Mouse (Mus musculus) large intestine, adult 2 months (tissue): ENCODE results near the gene Prpf6. TPM values are rescaled to one million over a fixed set of nuclear protein-coding genes. Genes with fewer than 3 reads are reported as not detected.

Experiments used
- DNase-seq: peaks from one replicate; pipeline ENCODE4 v3.0.0-alpha.2; 2012; ENCODE audit warnings: low read depth, low spot score
- WGBS: fragments of 180-500 bp; shearing (Covaris S2); methylation state at CpG from one replicate; pipeline ENCODE4 v1.1.7; 2018; 5-methylcytosine and 5-hydroxymethylcytosine counted together
- polyA plus RNA-seq: library from polyadenylated mRNA; depleted of rRNA; stranded (reverse); fragments of >200 nt; gene quantifications from 2 replicates; pipeline ENCODE4 v1.2.3, GENCODE M21; 2012

Gene Prpf6
- polyA plus RNA-seq, 1 experiment: 12.2 TPM

GRCm38 (mm10) chr2:181578790-181579618, 12.7 kb upstream of the Prpf6 start:
- no peak for DNase-seq
- WGBS: 45% methylated on average over 5 of the region's 5 CpGs

- WGBS: 80% methylated on average over 1 of the region's 1 CpGs
- no peak for DNase-seq
Measured at GRCm38 (mm10) chr2:181579681-181580080, 12.0 kb upstream of the Prpf6 start.

- DNase-seq: no peak
Measured at GRCm38 (mm10) chr2:181580131-181580772, 11.4 kb upstream of the Prpf6 start.

GRCm38 (mm10) chr2:181581016-181581401, 10.7 kb upstream of the Prpf6 start:
- DNase-seq: peak; percentile 81
- 0% methylated on average over 11 of the region's 11 CpGs for WGBS

More at GRCm38 (mm10) chr2:181580131-181580772, 11.4 kb upstream of the Prpf6 start:
- WGBS: 62% methylated on average over 5 of the region's 5 CpGs

GRCm38 (mm10) chr2:181581402-181582120, 10.1 kb upstream of the Prpf6 start:
- under 1% methylated on average over 49 of the region's 49 CpGs for WGBS
- no peak for DNase-seq

- DNase-seq: no peak
- WGBS: 90% methylated on average over 2 of the region's 2 CpGs
Measured at GRCm38 (mm10) chr2:181582358-181582757, 9.3 kb upstream of the Prpf6 start.

- no peak for DNase-seq
Measured at GRCm38 (mm10) chr2:181582939-181583338, 8.7 kb upstream of the Prpf6 start.

GRCm38 (mm10) chr2:181583460-181584257, 8.0 kb upstream of the Prpf6 start:
- WGBS: 84% methylated on average over 3 of the region's 3 CpGs
- DNase-seq: no peak

More at GRCm38 (mm10) chr2:181582939-181583338, 8.7 kb upstream of the Prpf6 start:
- 95% methylated on average over 1 of the region's 1 CpGs for WGBS

- WGBS: 89% methylated on average over 4 of the region's 4 CpGs
- DNase-seq: no peak
Measured at GRCm38 (mm10) chr2:181584411-181584942, 7.2 kb upstream of the Prpf6 start, which contains the start of gene Uckl1. Gene Uckl1 (minus strand): TSS chr2:181584892.

- no peak for DNase-seq
Measured at GRCm38 (mm10) chr2:181585506-181585905, 6.2 kb upstream of the Prpf6 start.

GRCm38 (mm10) chr2:181586124-181586523, 5.5 kb upstream of the Prpf6 start:
- WGBS: 94% methylated on average over 3 of the region's 3 CpGs
- DNase-seq: no peak

More at GRCm38 (mm10) chr2:181585506-181585905, 6.2 kb upstream of the Prpf6 start:
- WGBS: 90% methylated on average over 5 of the region's 5 CpGs

- WGBS: 80% methylated on average over 6 of the region's 6 CpGs
- DNase-seq: no peak
Measured at GRCm38 (mm10) chr2:181587796-181588195, 3.9 kb upstream of the Prpf6 start.

GRCm38 (mm10) chr2:181588229-181588780, 3.4 kb upstream of the Prpf6 start:
- 91% methylated on average over 11 of the region's 11 CpGs for WGBS
- DNase-seq: no peak

GRCm38 (mm10) chr2:181589011-181589731, 2.5 kb upstream of the Prpf6 start:
- DNase-seq: no peak
- WGBS: 94% methylated on average over 10 of the region's 10 CpGs

- WGBS: 93% methylated on average over 9 of the region's 9 CpGs
- DNase-seq: no peak
Measured at GRCm38 (mm10) chr2:181589732-181590105, 1.9 kb upstream of the Prpf6 start.

- WGBS: 97% methylated on average over 5 of the region's 5 CpGs
Measured at GRCm38 (mm10) chr2:181590471-181590870, 1.2 kb upstream of the Prpf6 start.

GRCm38 (mm10) chr2:181592231-181593041, 768 bp downstream of the Prpf6 start, which contains the start of gene Zfp512b:
Gene Zfp512b (minus strand): TSS chr2:181592803.
- no peak for DNase-seq
- under 1% methylated on average over 90 of the region's 97 CpGs for WGBS

More at GRCm38 (mm10) chr2:181590471-181590870, 1.2 kb upstream of the Prpf6 start:
- no peak for DNase-seq
